Mouse (Mus musculus) kidney, adult 2 months (tissue): ENCODE measurements around the gene Cntnap4.

Source experiments
- CTCF ChIP-seq: fragments of 200-500 bp; conservative IDR thresholded peaks from 2 replicates; pipeline ENCODE4 v1.5.1; 2011; ENCODE audit warnings: low read depth, mild to moderate bottlenecking, control low read depth, low read length, moderate library complexity, mixed read lengths; ENCODE audit not compliant: insufficient read depth, insufficient read length
- POLR2A ChIP-seq: fragments of 200-500 bp; IDR thresholded peaks from one replicate; pipeline ENCODE4 v1.6.1; 2011; ENCODE audit warnings: low read depth, low read length, control low read depth

- TF ChIP-seq CTCF (no peak), POLR2A (no peak)
Measured at GRCm38 (mm10) chr8:112601150-112601549, 31.3 kb downstream of the Cntnap4 start.
